Mouse (Mus musculus) MEL (cell line): ENCODE results near the gene Nr2c2ap. TPM values are rescaled to one million over a fixed set of nuclear protein-coding genes. Genes with fewer than 3 reads are reported as not detected.

Experiments
- DNase-seq: peaks from one replicate; pipeline ENCODE4 v3.0.0; 2011; ENCODE audit warnings: low read depth, low spot score
- H3K27ac ChIP-seq: 2 replicates; pipeline ENCODE4 v1.5.1; 2012; ENCODE audit warnings: low read depth, mild to moderate bottlenecking, control low read depth, low read length, moderate library complexity; ENCODE audit not compliant: control insufficient read depth
- H3K27me3 ChIP-seq, 2 experiments: fragments of 150-350 bp in 1 of 2; sonication (generic) in 1 of 2; 2 replicates each; pipeline ENCODE4 v1.6.1; 2012; ENCODE audit warnings: low read length in 2 of 2, mild to moderate bottlenecking in 2 of 2, improper control_type of control experiment in 1 of 2, moderate library complexity in 1 of 2; ENCODE audit not compliant: insufficient read depth in 2 of 2, control insufficient read depth in 1 of 2
- H3K36me3 ChIP-seq, 2 experiments: 2 replicates each; pipeline ENCODE4 v1.6.1; 2012 to 2014; ENCODE audit warnings: low read length in 2 of 2, improper control_type of control experiment in 1 of 2, inconsistent platforms in 1 of 2, mild to moderate bottlenecking in 1 of 2; ENCODE audit not compliant: insufficient read depth in 2 of 2, control insufficient read depth in 1 of 2
- H3K4me1 ChIP-seq, 2 experiments: fragments of 150-350 bp in 1 of 2; sonication (generic) in 1 of 2; 2 replicates each; pipeline ENCODE4 v1.6.1; 2012; ENCODE audit warnings: low read length in 2 of 2, improper control_type of control experiment in 1 of 2, mild to moderate bottlenecking in 1 of 2; ENCODE audit not compliant: insufficient read depth in 2 of 2, control insufficient read depth in 1 of 2
- H3K4me3 ChIP-seq, 2 experiments: fragments of 150-350 bp in 1 of 2; sonication (generic) in 1 of 2; 2 replicates each; pipeline ENCODE4 v1.5.1; 2012; ENCODE audit warnings: low read depth in 2 of 2, low read length in 2 of 2, mild to moderate bottlenecking in 2 of 2, moderate library complexity in 2 of 2, control low read depth in 1 of 2, improper control_type of control experiment in 1 of 2; ENCODE audit not compliant: control insufficient read depth in 1 of 2, insufficient read depth in 1 of 2
- H3K79me2 ChIP-seq: 2 replicates; pipeline ENCODE4 v1.6.1; 2012; ENCODE audit warnings: mild to moderate bottlenecking, low read length, moderate library complexity; ENCODE audit not compliant: control insufficient read depth, poor library complexity, insufficient read depth
- H3K9ac ChIP-seq: 2 replicates; pipeline ENCODE4 v1.6.1; 2012; ENCODE audit warnings: low read depth, mild to moderate bottlenecking, control low read depth, low read length, moderate library complexity; ENCODE audit not compliant: control insufficient read depth, poor library complexity, severe bottlenecking
- H3K9me3 ChIP-seq: fragments of 150-350 bp; sonication (generic); replicated peaks from 2 replicates; pipeline ENCODE4 v1.6.1; 2012; ENCODE audit warnings: mild to moderate bottlenecking, low read length, improper control_type of control experiment, moderate library complexity; ENCODE audit not compliant: insufficient read depth
- CTCF ChIP-seq, 3 experiments: IDR thresholded peaks in 2 of 3; conservative IDR thresholded peaks in 1 of 3; 2 replicates each; pipeline ENCODE4 v1.5.1; 2011 to 2012; ENCODE audit warnings: low read length in 3 of 3, low read depth in 2 of 3, mild to moderate bottlenecking in 2 of 3, improper control_type of control experiment in 1 of 3, inconsistent platforms in 1 of 3, mixed read lengths in 1 of 3, moderate library complexity in 1 of 3; ENCODE audit not compliant: control insufficient read depth in 1 of 3, insufficient read depth in 1 of 3, poor library complexity in 1 of 3, severe bottlenecking in 1 of 3
- ELF1 ChIP-seq: IDR thresholded peaks from 2 replicates; pipeline ENCODE4 v1.6.1; 2014; ENCODE audit warnings: low read depth, mild to moderate bottlenecking, inconsistent platforms, low read length, improper control_type of control experiment, moderate library complexity
- GATA1 ChIP-seq: IDR thresholded peaks from 2 replicates; pipeline ENCODE4 v1.6.1; 2011; ENCODE audit warnings: low read depth, low read length, improper control_type of control experiment
- HCFC1 ChIP-seq: IDR thresholded peaks from 2 replicates; pipeline ENCODE4 v1.6.1; 2012; ENCODE audit warnings: low read depth, mild to moderate bottlenecking, inconsistent platforms, low read length, improper control_type of control experiment, moderate library complexity
- MAX ChIP-seq: IDR thresholded peaks from 2 replicates; pipeline ENCODE4 v1.6.1; 2011; ENCODE audit warnings: low read length, improper control_type of control experiment
- MAZ ChIP-seq: IDR thresholded peaks from 2 replicates; pipeline ENCODE4 v1.6.1; 2012; ENCODE audit warnings: low read depth, mild to moderate bottlenecking, inconsistent platforms, low read length, improper control_type of control experiment
- MXI1 ChIP-seq: IDR thresholded peaks from 2 replicates; pipeline ENCODE4 v1.6.1; 2011; ENCODE audit warnings: mild to moderate bottlenecking, low read depth, low read length, improper control_type of control experiment
- MYB ChIP-seq: IDR thresholded peaks from 2 replicates; pipeline ENCODE4 v1.6.1; 2011; ENCODE audit warnings: mild to moderate bottlenecking, low read depth, low read length, improper control_type of control experiment
- NELFE ChIP-seq: IDR thresholded peaks from 2 replicates; pipeline ENCODE4 v1.6.1; 2011; ENCODE audit warnings: low read depth, low read length, improper control_type of control experiment
- NRF1 ChIP-seq: IDR thresholded peaks from 2 replicates; pipeline ENCODE4 v1.6.1; 2014; ENCODE audit warnings: low read depth, mild to moderate bottlenecking, inconsistent platforms, low read length, improper control_type of control experiment, moderate library complexity; ENCODE audit not compliant: poor library complexity, insufficient read depth, severe bottlenecking
- POLR2A ChIP-seq, 2 experiments: IDR thresholded peaks; 2 replicates each; pipeline ENCODE4 v1.6.1; 2011 to 2012; ENCODE audit warnings: low read length in 2 of 2, mild to moderate bottlenecking in 2 of 2, control low read depth in 1 of 2, improper control_type of control experiment in 1 of 2, low read depth in 1 of 2, moderate library complexity in 1 of 2; ENCODE audit not compliant: control insufficient read depth in 1 of 2, insufficient read depth in 1 of 2, poor library complexity in 1 of 2
- POLR2AphosphoS2 ChIP-seq: IDR thresholded peaks from 2 replicates; pipeline ENCODE4 v1.6.1; 2011; ENCODE audit warnings: low read length, improper control_type of control experiment
- RCOR1 ChIP-seq: IDR thresholded peaks from 2 replicates; pipeline ENCODE4 v1.6.1; 2012; ENCODE audit warnings: low read depth, mild to moderate bottlenecking, inconsistent platforms, low read length, improper control_type of control experiment
- TAL1 ChIP-seq: IDR thresholded peaks from 2 replicates; pipeline ENCODE4 v1.6.1; 2012; ENCODE audit warnings: mild to moderate bottlenecking, inconsistent platforms, low read length, moderate library complexity, mixed read lengths
- TCF12 ChIP-seq: IDR thresholded peaks from 2 replicates; pipeline ENCODE4 v1.6.1; 2014; ENCODE audit warnings: low read depth, mild to moderate bottlenecking, inconsistent platforms, low read length, improper control_type of control experiment, moderate library complexity
- USF1 ChIP-seq: IDR thresholded peaks from 2 replicates; pipeline ENCODE4 v1.6.1; 2014; ENCODE audit warnings: low read depth, mild to moderate bottlenecking, inconsistent platforms, low read length, improper control_type of control experiment, moderate library complexity
- USF2 ChIP-seq, 2 experiments: IDR thresholded peaks; 2 replicates each; pipeline ENCODE4 v1.6.1; 2011 to 2012; ENCODE audit warnings: improper control_type of control experiment in 2 of 2, low read length in 2 of 2, borderline replicate concordance in 1 of 2, inconsistent platforms in 1 of 2, low read depth in 1 of 2, mild to moderate bottlenecking in 1 of 2; ENCODE audit not compliant: insufficient read depth in 1 of 2
- ZC3H11A ChIP-seq: IDR thresholded peaks from 2 replicates; pipeline ENCODE4 v1.6.1; 2012; ENCODE audit warnings: low read depth, mild to moderate bottlenecking, inconsistent platforms, low read length, improper control_type of control experiment
- ZNF384 ChIP-seq: IDR thresholded peaks from 2 replicates; pipeline ENCODE4 v1.6.1; 2012; ENCODE audit warnings: low read depth, mild to moderate bottlenecking, inconsistent platforms, low read length, improper control_type of control experiment
- polyA plus RNA-seq, 2 experiments: library from polyadenylated mRNA; stranded (reverse) in 1 of 2; unstranded in 1 of 2; fragments of >175 nt in 1 of 2; fragments of >200 nt in 1 of 2; gene quantifications; 2 replicates each; pipeline versions ENCODE4 v1.2.1 to v1.2.4; 2012; ENCODE audit warnings: low replicate concordance in 2 of 2, low read depth in 1 of 2; ENCODE audit not compliant: insufficient read length in 2 of 2, insufficient read depth in 1 of 2, missing spikeins in 1 of 2
- total RNA-seq: library from RNA; depleted of rRNA; stranded (reverse); fragments of 300-350 nt; gene quantifications from 2 replicates; pipeline ENCODE4 v1.2.3, GENCODE M21; 2012

Gene Nr2c2ap
- total and polyA plus RNA-seq, 3 experiments, result 24.6 to 55.7 TPM; not detected in 1

GRCm38 (mm10) chr8:70158069-70158853, 27.1 kb downstream of the Nr2c2ap start:
- Histone ChIP-seq H3K79me2 (no peaks in the 10 kb centered on the region; the same call in 1 of the 2 replicates), H3K4me3 (peak overlapping the region; percentile 71 to 73), H3K9me3 (no peaks in the 10 kb centered on the region), H3K9ac (peak overlapping the region; percentile 75), H3K4me1 (peaks cover 2 to 18% of the 10 kb centered on the region in 2 experiments), H3K36me3 (peaks cover 0 to 9% of the 10 kb centered on the region in 2 experiments; a peak in 2 of 4 replicates), H3K27ac (peak overlapping the region; percentile 38), H3K27me3 (no peaks in the 10 kb centered on the region)
- DNase-seq, result peak; percentile 86
- TF ChIP-seq CTCF (IDR thresholded peaks at IDR 0.05 in 2 of 3, conservative IDR thresholded peaks at IDR 0.05 in 1 of 3; ENCODE audit: control insufficient read depth in 1 of 3, insufficient read depth in 1 of 3, low read depth in 2 of 3, low read length in 3 of 3, poor library complexity in 1 of 3, severe bottlenecking in 1 of 3) (0 out of 6 replicates have a peak, but pooled peaks of 1 of the 3 experiments have one; percentile 2), USF1 (0 out of 2 replicates have a peak, but pooled peaks have one; percentile 29), RCOR1 (no peak), TCF12 (peak; percentile 6; the same call in 1 of the 2 replicates), NRF1 (no peak), POLR2A (IDR thresholded peaks at IDR 0.05; ENCODE audit: control insufficient read depth in 1 of 2, insufficient read depth in 1 of 2, low read depth in 1 of 2, low read length in 2 of 2, poor library complexity in 1 of 2) (peak; percentile 64 to 66; a peak in 3 of 4 replicates), HCFC1 (peak; percentile 71), ZNF384 (peak; percentile 71), MXI1 (peak; percentile 19; the same call in 1 of the 2 replicates), ZC3H11A (no peak), MYB (no peak), ELF1 (0 out of 2 replicates have a peak, but pooled peaks have one; percentile 20), MAX (peak; percentile 86), USF2 (IDR thresholded peaks at IDR 0.05; ENCODE audit: borderline replicate concordance in 1 of 2, insufficient read depth in 1 of 2, low read depth in 1 of 2, low read length in 2 of 2) (no peak), NELFE (peak; percentile 48), TAL1 (no peak), POLR2AphosphoS2 (peak; percentile 42; the same call in 1 of the 2 replicates)

GRCm38 (mm10) chr8:70159211-70159610, 28.1 kb downstream of the Nr2c2ap start:
- Histone ChIP-seq H3K27ac (peak overlapping the region; percentile 38), H3K27me3 (no peaks in the 10 kb centered on the region), H3K9ac (peak overlapping the region; percentile 75), H3K4me1 (peaks cover 2 to 18% of the 10 kb centered on the region in 2 experiments), H3K4me3 (peak overlapping the region; percentile 71 to 73), H3K36me3 (peaks cover 0 to 9% of the 10 kb centered on the region in 2 experiments; a peak in 2 of 4 replicates), H3K9me3 (no peaks in the 10 kb centered on the region), H3K79me2 (no peaks in the 10 kb centered on the region; the same call in 1 of the 2 replicates)
- no peak for DNase-seq
- TF ChIP-seq MAZ (no peak), ZNF384 (no peak), TCF12 (no peak), GATA1 (no peak)
